Mouse (Mus musculus): ENCODE data around the gene Prr3. TPM values are rescaled to one million over a fixed set of nuclear protein-coding genes. Genes with fewer than 3 reads are reported as not detected.
"Not testable (repeated sequence)": the region's sequence is repeated elsewhere in the genome, so short reads cannot be mapped to it uniquely, and the experiment has no call there.

Gene Prr3
- polyA plus RNA-seq, 1 experiment from 2014 or later, result 41.4 TPM

GRCm38 (mm10) chr17:36019519-36019918 lies 39.5 kb upstream of the Prr3 start:
- no peak for ATAC-seq (ENCODE audit: insufficient number of reproducible peaks, low FRiP score, low TSS enrichment, low read depth)
- H3K27me3 ChIP-seq, result no peaks in the 10 kb centered on the region
- no peak overlapping the region; the same call in 1 of the 2 replicates for H3K27ac ChIP-seq (replicated peaks)
- no peak overlapping the region for H3K4me2 ChIP-seq (replicated peaks)
- peaks cover 16% of the 10 kb centered on the region for H3K4me1 ChIP-seq
- H3K4me3 ChIP-seq (replicated peaks), result no peak overlapping the region
- WGBS, result 55% methylated on average over 3 of the region's 3 CpGs
- H3K36me3 ChIP-seq, result peaks cover 3% of the 10 kb centered on the region; the same call in 1 of the 2 replicates
- no peaks in the 10 kb centered on the region for H3K9me3 ChIP-seq (replicated peaks)
- no peak overlapping the region for H3K9ac ChIP-seq

GRCm38 (mm10) chr17:36018979-36019378 lies 38.9 kb upstream of the Prr3 start:
- H3K9me3 ChIP-seq (replicated peaks), result no peaks in the 10 kb centered on the region
- no peak overlapping the region for H3K27ac ChIP-seq (replicated peaks)
- no peak overlapping the region for H3K4me3 ChIP-seq (replicated peaks)
- peaks cover 15% of the 10 kb centered on the region for H3K4me1 ChIP-seq
- H3K27me3 ChIP-seq, result no peaks in the 10 kb centered on the region
- no peak overlapping the region for H3K4me2 ChIP-seq (replicated peaks)
- H3K36me3 ChIP-seq, result peaks cover 8% of the 10 kb centered on the region; the same call in 1 of the 2 replicates
- WGBS, result 59% methylated on average over 2 of the region's 2 CpGs
- ATAC-seq (ENCODE audit: insufficient number of reproducible peaks, low FRiP score, low TSS enrichment, low read depth), result no peak
- H3K9ac ChIP-seq, result no peak overlapping the region

GRCm38 (mm10) chr17:36017046-36017445 lies 37.0 kb upstream of the Prr3 start:
- Histone ChIP-seq H3K27ac (replicated peaks) (no peak overlapping the region), H3K4me2 (replicated peaks) (no peak overlapping the region), H3K36me3 (peaks cover 8% of the 10 kb centered on the region; the same call in 1 of the 2 replicates), H3K9ac (no peak overlapping the region), H3K27me3 (no peaks in the 10 kb centered on the region), H3K4me3 (replicated peaks) (no peak overlapping the region), H3K4me1 (peaks cover 4% of the 10 kb centered on the region; the same call in 1 of the 2 replicates), H3K9me3 (replicated peaks) (no peaks in the 10 kb centered on the region)
- WGBS, result 86% methylated on average over 5 of the region's 5 CpGs
- no peak for ATAC-seq (ENCODE audit: insufficient number of reproducible peaks, low FRiP score, low TSS enrichment, low read depth)

GRCm38 (mm10) chr17:36014977-36015376 lies 34.9 kb upstream of the Prr3 start:
- ATAC-seq (ENCODE audit: insufficient number of reproducible peaks, low FRiP score, low TSS enrichment, low read depth), result no peak
- Histone ChIP-seq H3K4me1 (no peaks in the 10 kb centered on the region), H3K27ac (replicated peaks) (no peak overlapping the region), H3K9me3 (replicated peaks) (no peaks in the 10 kb centered on the region), H3K9ac (no peak overlapping the region), H3K4me3 (replicated peaks) (no peak overlapping the region), H3K27me3 (no peaks in the 10 kb centered on the region), H3K4me2 (replicated peaks) (no peak overlapping the region), H3K36me3 (peaks cover 8% of the 10 kb centered on the region; the same call in 1 of the 2 replicates)
- 90% methylated on average over 5 of the region's 5 CpGs for WGBS

GRCm38 (mm10) chr17:36004409-36004808 lies 24.4 kb upstream of the Prr3 start:
- not testable (repeated sequence) for ATAC-seq (ENCODE audit: insufficient number of reproducible peaks, low FRiP score, low TSS enrichment, low read depth); H3K4me2 ChIP-seq (replicated peaks)
- WGBS, result 92% methylated on average over 7 of the region's 7 CpGs

GRCm38 (mm10) chr17:36003331-36003730 lies 23.3 kb upstream of the Prr3 start:
- peaks cover 5% of the 10 kb centered on the region; the same call in 1 of the 2 replicates for H3K36me3 ChIP-seq
- WGBS, result 94% methylated on average over 7 of the region's 7 CpGs
- no peak for ATAC-seq (ENCODE audit: insufficient number of reproducible peaks, low FRiP score, low TSS enrichment, low read depth)

More at GRCm38 (mm10) chr17:36004409-36004808, 24.4 kb upstream of the Prr3 start:
- H3K36me3 ChIP-seq; H3K9me3 ChIP-seq (replicated peaks); H3K9ac ChIP-seq; H3K27ac ChIP-seq (replicated peaks); H3K4me1 ChIP-seq; H3K27me3 ChIP-seq; H3K4me3 ChIP-seq (replicated peaks): not testable (repeated sequence)

GRCm38 (mm10) chr17:36001966-36002365 lies 21.9 kb upstream of the Prr3 start:
- Histone ChIP-seq H3K36me3 (peaks cover 5% of the 10 kb centered on the region; the same call in 1 of the 2 replicates), H3K4me1 (0 out of 2 replicates have a peak, but pooled peaks cover 8% of the 10 kb centered on the region), H3K4me3 (replicated peaks) (no peak overlapping the region), H3K27me3 (no peaks in the 10 kb centered on the region), H3K9me3 (replicated peaks) (no peaks in the 10 kb centered on the region), H3K4me2 (replicated peaks) (no peak overlapping the region), H3K9ac (no peak overlapping the region), H3K27ac (replicated peaks) (no peak overlapping the region)
- WGBS, result 93% methylated on average over 6 of the region's 6 CpGs
- ATAC-seq (ENCODE audit: insufficient number of reproducible peaks, low FRiP score, low TSS enrichment, low read depth), result no peak

More at GRCm38 (mm10) chr17:36003331-36003730, 23.3 kb upstream of the Prr3 start:
- Histone ChIP-seq H3K4me2 (replicated peaks) (no peak overlapping the region), H3K4me1 (no peaks in the 10 kb centered on the region), H3K4me3 (replicated peaks) (no peak overlapping the region), H3K9ac (no peak overlapping the region), H3K9me3 (replicated peaks) (no peaks in the 10 kb centered on the region), H3K27ac (replicated peaks) (no peak overlapping the region), H3K27me3 (no peaks in the 10 kb centered on the region)

- Histone ChIP-seq H3K4me2 (replicated peaks) (no peak overlapping the region), H3K4me1 (0 out of 2 replicates have a peak, but pooled peaks cover 9% of the 10 kb centered on the region), H3K9ac (no peak overlapping the region), H3K27me3 (no peaks in the 10 kb centered on the region), H3K4me3 (replicated peaks) (no peak overlapping the region), H3K27ac (replicated peaks) (no peak overlapping the region), H3K9me3 (replicated peaks) (no peaks in the 10 kb centered on the region), H3K36me3 (no peaks in the 10 kb centered on the region)
- ATAC-seq (ENCODE audit: insufficient number of reproducible peaks, low FRiP score, low TSS enrichment, low read depth), result no peak
- WGBS, result 89% methylated on average over 12 of the region's 12 CpGs
Measured at GRCm38 (mm10) chr17:36001121-36001897, 21.3 kb upstream of the Prr3 start.

GRCm38 (mm10) chr17:36000349-36000748 lies 20.3 kb upstream of the Prr3 start:
- no peak for ATAC-seq (ENCODE audit: insufficient number of reproducible peaks, low FRiP score, low TSS enrichment, low read depth)
- Histone ChIP-seq H3K4me2 (replicated peaks) (no peak overlapping the region), H3K4me3 (replicated peaks) (no peak overlapping the region), H3K27me3 (no peaks in the 10 kb centered on the region), H3K27ac (replicated peaks) (no peak overlapping the region), H3K36me3 (no peaks in the 10 kb centered on the region), H3K9me3 (replicated peaks) (no peaks in the 10 kb centered on the region), H3K4me1 (peaks cover 16% of the 10 kb centered on the region), H3K9ac (no peak overlapping the region)
- 83% methylated on average over 4 of the region's 4 CpGs for WGBS

GRCm38 (mm10) chr17:35999356-35999755 lies 19.3 kb upstream of the Prr3 start:
- peaks cover 17% of the 10 kb centered on the region for H3K4me1 ChIP-seq
- no peaks in the 10 kb centered on the region for H3K9me3 ChIP-seq (replicated peaks)
- WGBS, result 79% methylated on average over 7 of the region's 7 CpGs
- H3K36me3 ChIP-seq, result no peaks in the 10 kb centered on the region
- no peak overlapping the region for H3K4me2 ChIP-seq (replicated peaks)
- no peak overlapping the region for H3K27ac ChIP-seq (replicated peaks)
- H3K4me3 ChIP-seq (replicated peaks), result no peak overlapping the region
- H3K9ac ChIP-seq, result no peak overlapping the region
- ATAC-seq (ENCODE audit: insufficient number of reproducible peaks, low FRiP score, low TSS enrichment, low read depth), result no peak
- H3K27me3 ChIP-seq, result no peaks in the 10 kb centered on the region

GRCm38 (mm10) chr17:35998545-35999305 lies 18.7 kb upstream of the Prr3 start:
- ATAC-seq (ENCODE audit: insufficient number of reproducible peaks, low FRiP score, low TSS enrichment, low read depth), result no peak
- 88% methylated on average over 6 of the region's 6 CpGs for WGBS
- no peak overlapping the region for H3K9ac ChIP-seq
- no peaks in the 10 kb centered on the region for H3K9me3 ChIP-seq (replicated peaks)
- peaks cover 17% of the 10 kb centered on the region for H3K4me1 ChIP-seq
- no peaks in the 10 kb centered on the region for H3K36me3 ChIP-seq
- no peak overlapping the region for H3K4me2 ChIP-seq (replicated peaks)
- no peaks in the 10 kb centered on the region for H3K27me3 ChIP-seq
- H3K4me3 ChIP-seq (replicated peaks), result no peak overlapping the region
- H3K27ac ChIP-seq (replicated peaks), result no peak overlapping the region

Data from embryonic facial prominence, embryonic 15.5 days (tissue).